Mouse (Mus musculus) megakaryocyte progenitor cell, adult 5-6 weeks (primary cell): ENCODE data around the gene Kif24. TPM values are rescaled to one million over a fixed set of nuclear protein-coding genes. Genes with fewer than 3 reads are reported as not detected.

Experiments used
- ATAC-seq: replicated peaks from 2 replicates; pipeline ENCODE4 v1.8.0; 2016; ENCODE audit warnings: mild to moderate bottlenecking, moderate TSS enrichment, inconsistent platforms; ENCODE audit not compliant: poor library complexity
- total RNA-seq, 2 experiments: library from RNA; stranded (forward) in 1 of 2; stranded (reverse) in 1 of 2; fragments of 157-497, 149-512 nt in 1 of 2; fragments of 200-1000 nt in 1 of 2; gene quantifications; 2 replicates each; pipeline versions ENCODE4 v1.2.3 to v1.2.4; 2015 to 2017

Gene Kif24
- total RNA-seq, 2 experiments from 2014 or later: 14.3 to 26.8 TPM

DNA sequence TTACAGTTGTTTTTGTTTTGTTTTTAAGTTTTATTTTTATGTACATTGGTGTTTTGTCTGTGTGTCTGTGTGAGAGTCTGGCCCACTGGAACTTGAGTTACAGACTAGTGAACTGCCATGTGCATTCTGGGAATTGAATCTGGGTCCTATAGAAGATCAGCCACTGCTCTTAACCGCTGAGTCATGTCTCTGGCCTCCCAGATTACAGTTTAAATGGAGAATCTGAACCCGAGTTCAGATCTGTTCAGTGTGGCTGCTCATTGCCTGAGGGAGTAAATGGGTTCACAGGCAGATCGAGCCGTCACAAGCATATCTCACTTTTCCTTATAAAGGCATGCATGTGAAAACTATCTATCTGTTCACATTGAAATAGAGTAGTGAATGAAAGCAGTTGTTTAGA lies 111.9 kb downstream of the Kif24 start:
- no peak for ATAC-seq

DNA sequence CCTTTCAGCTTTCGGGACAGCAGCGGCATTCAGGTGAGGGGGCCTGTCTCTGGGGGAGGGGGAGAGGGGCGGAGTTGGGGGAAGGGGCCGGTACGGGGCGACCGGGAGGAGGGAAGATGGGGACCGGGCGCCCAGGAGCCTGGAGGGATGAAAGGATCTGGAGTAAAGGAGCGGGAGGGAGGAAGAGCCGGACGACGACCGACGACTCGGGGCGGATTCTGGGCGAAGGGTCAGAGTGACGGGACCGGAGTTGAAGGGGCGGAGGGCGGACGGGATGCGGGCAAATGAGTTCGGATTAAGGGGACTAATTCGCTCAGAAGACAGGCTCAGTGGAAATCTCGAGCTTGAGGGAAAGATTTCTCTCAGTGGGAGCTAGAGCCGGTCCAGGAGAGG lies 115.5 kb downstream of the Kif24 start:
- ATAC-seq: peak; percentile 11

GRCm38 (mm10) chr4:41348584-41349198 lies 116.0 kb downstream of the Kif24 start, which contains the start of gene Ubap1:
Ubap1 (plus strand) TSS chr4:41348996.
- ATAC-seq: peak; percentile 97

GRCm38 (mm10) chr4:41347839-41348238 lies 116.8 kb downstream of the Kif24 start:
- peak; percentile 11; the same call in 1 of the 2 replicates for ATAC-seq

DNA sequence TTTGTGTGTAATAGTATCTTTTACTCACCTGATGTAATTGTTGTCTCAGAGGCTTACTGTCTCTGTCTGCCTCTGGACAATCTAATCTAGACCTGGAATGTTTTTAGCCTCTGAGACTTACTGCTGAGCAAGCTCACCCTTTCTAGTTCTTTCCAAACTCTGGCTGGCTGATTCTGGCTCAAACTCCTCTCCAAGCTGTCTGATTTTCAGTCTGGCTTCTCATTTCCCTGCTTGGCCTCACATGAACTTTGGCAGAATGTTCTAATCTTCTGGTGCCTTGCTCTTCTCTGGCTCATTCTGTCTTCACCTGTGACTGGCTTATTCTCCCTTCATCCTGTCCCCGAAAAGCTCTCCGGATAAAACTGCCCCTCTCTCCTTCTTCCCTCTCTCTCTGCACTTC lies 118.7 kb downstream of the Kif24 start:
- no peak for ATAC-seq

GRCm38 (mm10) chr4:41340912-41341550 lies 123.7 kb downstream of the Kif24 start:
- ATAC-seq: no peak

Other genes with a start within 250 kb of the Kif24 start
- 63.9 and 73.0 TPM in 2 replicates for gene Ubap2, start 189.7 kb downstream of the Kif24 start, total RNA-seq (2015)
- gene Ubap2, start 189.7 kb downstream of the Kif24 start, total RNA-seq (2017): 21.0 and 22.8 TPM in 2 replicates
- 32.5 and 38.9 TPM in 2 replicates for gene Dcaf12, start 150.0 kb downstream of the Kif24 start, total RNA-seq (2015)
- 28.5 and 31.3 TPM in 2 replicates for gene Dcaf12, start 150.0 kb downstream of the Kif24 start, total RNA-seq (2017)
- gene Ubap1, start 115.9 kb downstream of the Kif24 start, total RNA-seq (2015): 21.1 and 28.6 TPM in 2 replicates
- gene Ubap1, start 115.9 kb downstream of the Kif24 start, total RNA-seq (2017): 23.2 and 27.4 TPM in 2 replicates
- gene Nudt2, start 264 bp upstream of the Kif24 start, total RNA-seq (2015): 28.7 and 29.6 TPM in 2 replicates
- 23.3 and 28.1 TPM in 2 replicates for gene Nudt2, start 264 bp upstream of the Kif24 start, total RNA-seq (2017)
- not detected in 2 replicates for gene AI464131, start 38.2 kb upstream of the Kif24 start, total RNA-seq (2015)
- gene AI464131, start 38.2 kb upstream of the Kif24 start, total RNA-seq (2017): 0.12 TPM in 1 of 2 replicates, not detected in the other
- not detected in 2 replicates for gene 1110017D15Rik, start 52.4 kb upstream of the Kif24 start, total RNA-seq (2015)
- gene 1110017D15Rik, start 52.4 kb upstream of the Kif24 start, total RNA-seq (2017): not detected in 2 replicates
- gene Fam219a, start 104.7 kb upstream of the Kif24 start, total RNA-seq (2015): 0.98 and 1.1 TPM in 2 replicates
- 0.33 and 4.1 TPM in 2 replicates for gene Fam219a, start 104.7 kb upstream of the Kif24 start, total RNA-seq (2017)
- gene Dnaic1, start 104.9 kb upstream of the Kif24 start, total RNA-seq (2015): 0.44 TPM in 1 of 2 replicates, not detected in the other
- gene Dnaic1, start 104.9 kb upstream of the Kif24 start, total RNA-seq (2017): not detected in 2 replicates
- gene Enho, start 175.4 kb upstream of the Kif24 start, total RNA-seq (2015): not detected in 2 replicates
- gene Enho, start 175.4 kb upstream of the Kif24 start, total RNA-seq (2017): not detected in 2 replicates
- gene Cntfr, start 232.2 kb upstream of the Kif24 start, total RNA-seq (2015): not detected in 2 replicates
- gene Cntfr, start 232.2 kb upstream of the Kif24 start, total RNA-seq (2017): not detected in 2 replicates
- 28.2 and 46.9 TPM in 2 replicates for gene Il11ra1, start 235.1 kb upstream of the Kif24 start, total RNA-seq (2015)
- 132 and 149 TPM in 2 replicates for gene Il11ra1, start 235.1 kb upstream of the Kif24 start, total RNA-seq (2017)
- gene Rpp25l, start 248.6 kb upstream of the Kif24 start, total RNA-seq (2015): 17.5 and 24.4 TPM in 2 replicates
- gene Rpp25l, start 248.6 kb upstream of the Kif24 start, total RNA-seq (2017): 22.5 and 23.0 TPM in 2 replicates